Mouse (Mus musculus) brain, embryonic 14.5 days (tissue): Measurements from ENCODE around the gene Acsl6. TPM values are rescaled to one million over a fixed set of nuclear protein-coding genes. Genes with fewer than 3 reads are reported as not detected.
A peak's percentile ranks its signal among the peaks of the same experiment; 100 is the strongest.

Experiments
- DNase-seq: peaks from one replicate; pipeline ENCODE4 v3.0.0-alpha.2; 2011; ENCODE audit warnings: low read depth
- CTCF ChIP-seq: fragments of 200-500 bp; IDR thresholded peaks from 2 replicates; pipeline ENCODE4 v1.5.1; 2012; ENCODE audit warnings: inconsistent platforms, mild to moderate bottlenecking, moderate library complexity, borderline replicate concordance; ENCODE audit not compliant: insufficient read depth, insufficient read length; ENCODE audit errors: extremely low read depth
- POLR2A ChIP-seq: fragments of 200-500 bp; IDR thresholded peaks from 2 replicates; pipeline ENCODE4 v1.6.1; 2012; ENCODE audit warnings: mild to moderate bottlenecking, inconsistent platforms, borderline replicate concordance; ENCODE audit not compliant: poor library complexity, insufficient read depth, insufficient read length, severe bottlenecking; ENCODE audit errors: extremely low read depth
- polyA plus RNA-seq: library from polyadenylated mRNA; depleted of rRNA; stranded (reverse); fragments of >200 nt; gene quantifications from 2 replicates; pipeline ENCODE4 v1.2.3, GENCODE M21; 2012; rRNA removed

The Acsl6 gene
- polyA plus RNA-seq, result 46.4 and 50.9 TPM in 2 replicates

- peak; percentile 85 for DNase-seq
- TF ChIP-seq CTCF (peak; percentile 45; the same call in 1 of the 2 replicates), POLR2A (no peak; the same call in none of the 2 replicates)
These were observed at the start of gene Acsl6 for GRCm38 (mm10) chr11:54303728-54304470. Gene Acsl6, plus strand, starts transcription at chr11:54303798.

DNA sequence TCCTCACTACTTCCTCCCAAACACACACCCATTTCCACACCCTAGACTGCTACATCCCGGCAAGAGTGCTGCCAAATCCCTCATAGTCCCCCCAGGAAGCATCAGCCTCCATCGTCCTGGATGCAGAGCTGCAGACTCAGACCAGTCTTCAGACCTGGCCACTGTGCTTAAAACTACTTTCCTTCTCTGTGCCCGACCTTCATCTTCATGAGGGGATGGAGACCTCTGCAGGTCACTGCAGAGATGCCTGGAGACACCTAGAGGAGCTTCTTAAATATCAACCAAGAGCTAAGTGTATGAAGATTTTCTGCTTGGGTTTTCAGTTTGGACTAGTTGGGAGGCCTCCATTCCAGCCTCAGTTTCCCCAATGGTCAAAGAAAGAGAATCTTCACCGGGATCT, 49.5 kb upstream of the Acsl6 start:
- DNase-seq, result peak; percentile 28

DNA sequence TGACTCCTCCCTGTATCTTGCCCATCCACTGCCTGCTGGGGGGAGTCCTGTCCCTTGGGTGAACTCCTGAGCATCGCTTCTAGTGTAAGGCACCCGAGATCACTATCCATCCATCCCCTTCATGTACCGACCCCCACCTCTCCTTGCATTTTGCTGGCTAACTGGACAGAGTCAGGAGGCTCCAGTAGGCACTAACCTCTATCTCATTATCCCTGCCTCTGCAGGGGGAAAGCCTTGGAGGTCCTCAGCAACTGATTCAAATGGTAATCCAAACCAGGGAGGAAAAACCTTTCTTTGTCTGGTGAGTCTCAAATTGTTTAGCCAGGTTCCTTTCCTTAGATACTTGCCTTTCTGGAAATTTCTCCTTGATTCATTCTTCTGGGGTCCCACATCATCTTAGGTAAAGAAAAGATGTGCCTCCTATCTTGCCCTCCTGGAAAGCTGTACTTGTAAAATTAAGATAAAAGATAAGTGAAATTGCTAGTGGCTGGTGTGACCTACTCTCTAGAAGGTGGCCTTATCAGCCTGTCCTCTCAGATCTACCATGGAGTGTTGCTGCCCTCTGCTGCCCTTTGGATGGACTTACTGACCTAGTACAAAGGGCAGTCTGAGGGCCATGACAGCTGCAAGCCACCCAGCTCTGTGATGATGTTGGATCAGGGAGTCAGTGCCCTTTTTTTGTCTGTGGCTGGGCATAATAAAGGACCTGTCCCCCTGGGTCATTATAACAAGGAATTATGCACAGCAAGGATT, 46.8 kb upstream of the Acsl6 start:
- peak; percentile 93 for DNase-seq
- TF ChIP-seq CTCF (peak; percentile 70; the same call in 1 of the 2 replicates), POLR2A (no peak)

More for the DNA sequence above, 49.5 kb upstream of the Acsl6 start:
- TF ChIP-seq CTCF (peak; percentile 20; the same call in 1 of the 2 replicates), POLR2A (no peak)

GRCm38 (mm10) chr11:54263405-54264031, 40.1 kb upstream of the Acsl6 start:
- no peak for DNase-seq
- TF ChIP-seq CTCF, result peak; percentile 13; the same call in 1 of the 2 replicates
- TF ChIP-seq POLR2A, result no peak

- peak; percentile 57 for DNase-seq
- TF ChIP-seq POLR2A (no peak), CTCF (peak; percentile 66; the same call in 1 of the 2 replicates)
These were observed 39.1 kb upstream of the Acsl6 start for GRCm38 (mm10) chr11:54264542-54264941.

DNA sequence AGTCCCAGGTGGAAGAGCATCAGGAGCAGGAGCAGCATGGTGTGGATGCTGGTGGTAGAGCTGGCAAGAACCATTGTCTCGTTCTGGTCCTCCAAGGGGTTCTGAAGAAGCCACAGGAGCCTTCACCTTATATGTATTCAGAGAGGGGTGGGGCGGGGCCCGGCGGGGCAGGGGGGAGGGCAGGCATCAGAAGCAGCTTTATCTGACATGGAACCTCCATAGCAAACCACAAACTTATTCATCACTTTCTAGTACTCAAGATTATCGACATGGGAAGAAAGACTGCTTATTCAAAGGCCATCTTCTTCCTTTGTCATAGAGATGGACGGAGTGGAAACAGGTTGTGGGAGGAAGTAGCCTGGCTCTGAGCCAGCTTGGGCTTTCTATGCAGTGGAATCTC, 36.4 kb upstream of the Acsl6 start, which contains the start of gene Il3:
Gene Il3, minus strand, starts transcription at position 101 of the 400 bp plus-strand sequence.
- no peak for DNase-seq
- TF ChIP-seq CTCF (no peak), POLR2A (no peak)

- DNase-seq, result no peak
- TF ChIP-seq CTCF, result no peak
These were observed 34.3 kb upstream of the Acsl6 start for GRCm38 (mm10) chr11:54269191-54269896.

DNA sequence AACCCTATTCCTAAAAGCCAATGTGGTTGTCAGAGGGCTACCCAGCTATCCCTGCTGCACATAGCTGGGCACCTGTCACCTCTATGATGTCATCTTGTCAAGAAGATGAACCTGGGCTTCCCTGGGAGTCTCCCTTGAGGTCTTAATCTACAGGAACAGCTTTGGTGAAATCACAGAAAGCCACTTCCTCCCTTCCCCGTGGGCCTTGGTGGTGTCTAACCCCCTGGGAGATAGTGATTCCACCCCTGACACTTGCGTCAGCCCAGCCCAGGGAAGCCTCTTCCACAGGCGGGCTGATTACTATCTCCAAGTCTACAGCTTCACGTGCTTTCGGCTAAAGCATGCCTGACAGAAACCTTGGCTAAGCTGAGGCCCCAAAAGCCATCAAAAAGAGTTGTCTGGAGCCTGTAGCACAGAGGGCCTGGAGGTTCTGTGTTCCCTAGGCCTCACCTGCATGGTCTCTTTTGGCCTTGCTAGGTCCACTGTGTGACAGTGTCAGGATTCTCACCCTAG, 32.1 kb upstream of the Acsl6 start:
- no peak for TF ChIP-seq CTCF
- TF ChIP-seq POLR2A, result no peak
- no peak for DNase-seq

DNA sequence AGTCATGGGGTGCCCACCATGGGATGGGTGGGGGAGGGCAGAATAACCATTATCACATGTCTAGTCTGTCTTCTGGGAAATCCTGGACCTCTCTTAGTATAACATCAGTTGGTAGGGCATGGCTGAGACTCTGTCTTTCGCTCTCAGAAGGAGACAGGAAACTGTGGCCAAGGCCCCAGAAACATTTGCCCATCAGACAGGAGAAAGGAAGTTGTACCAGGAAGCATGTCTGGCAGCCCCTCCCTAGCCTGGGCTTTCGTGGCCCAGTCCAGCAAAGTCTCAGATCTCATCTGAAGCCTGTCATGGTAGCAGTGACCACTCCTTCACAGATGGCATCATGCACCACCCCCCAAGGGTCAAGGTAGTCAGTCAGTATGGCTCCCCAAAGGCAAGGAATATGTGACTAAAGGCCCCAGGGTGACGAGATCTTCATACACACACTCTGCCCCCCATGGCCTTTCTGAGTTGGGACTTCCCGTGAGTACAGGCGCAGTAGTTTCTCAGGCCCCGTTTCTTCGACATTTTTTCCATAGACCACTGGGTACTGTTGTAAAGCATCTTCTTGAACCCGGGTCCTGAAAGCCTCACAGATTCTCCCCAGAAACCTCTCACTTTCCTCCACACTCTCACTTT, 15.7 kb upstream of the Acsl6 start:
- DNase-seq, result no peak
- TF ChIP-seq CTCF, result no peak
- no peak for TF ChIP-seq POLR2A

DNA sequence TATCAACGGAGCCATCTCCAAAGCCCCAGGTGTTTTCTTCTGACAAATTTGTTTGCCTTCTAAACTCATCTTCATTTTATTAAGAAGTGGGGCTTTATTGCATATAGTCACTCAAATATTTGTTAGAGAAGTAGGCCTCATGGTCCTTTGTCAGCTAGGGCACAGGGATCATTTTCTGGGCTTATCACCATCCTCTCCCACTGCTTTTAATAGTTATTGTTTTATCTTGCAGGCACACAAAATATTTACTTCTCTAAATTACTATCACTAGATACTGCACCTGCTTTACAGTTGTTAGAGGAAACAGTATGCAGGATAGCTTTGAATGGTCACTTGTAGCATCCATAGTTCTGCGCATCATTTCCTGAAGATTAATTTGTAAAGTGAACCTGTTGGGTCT, 11.4 kb upstream of the Acsl6 start:
- DNase-seq, result no peak
- no peak for TF ChIP-seq POLR2A
- no peak for TF ChIP-seq CTCF
